ENCODE assay signal across 13 mouse cellular contexts in the genomic region with DNA sequence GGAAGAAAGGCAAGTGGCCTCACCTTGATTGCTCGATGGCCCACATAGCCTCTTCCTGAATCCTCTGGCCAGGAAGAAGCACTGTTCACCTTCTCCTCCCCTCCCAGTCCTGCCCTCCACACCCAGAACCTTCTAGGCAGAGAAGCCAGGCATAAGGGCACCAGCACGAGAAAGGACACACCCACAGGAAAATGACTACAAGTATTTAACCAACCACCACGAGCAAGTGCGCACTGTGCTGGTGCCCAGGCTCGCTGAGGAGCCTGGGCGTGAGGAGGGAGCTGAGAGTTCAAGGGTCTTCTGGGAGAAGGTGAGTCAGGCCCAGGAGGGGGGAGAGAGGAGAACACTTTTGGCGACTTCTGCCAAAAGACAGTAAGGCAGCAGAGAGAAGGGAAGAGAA.
DNase-seq lines count a peak whose midpoint lies in the region; ATAC-seq and TF ChIP-seq lines count a peak whose summit lies in the region.
"Had no signal": no experiment of that assay in that cellular context is flagged by ENCODE, and none has a peak within 500 bp of the region (broad histone marks: within the 10 kb centered on the region; RNA-seq: fewer than 3 reads in every experiment).

No protein-coding gene starts in this region.

- 72% methylated on average over 7 of the region's 7 CpGs for WGBS in kidney, embryonic 14.5 days
- 62% methylated on average over 7 of the region's 7 CpGs for WGBS in limb, embryonic 15.5 days
- 43% methylated on average over 7 of the region's 7 CpGs for WGBS in stomach, postnatal 0 days

- TF ChIP-seq CTCF in stomach, postnatal 0 days (IDR thresholded peaks at IDR 0.05; ENCODE audit: low read depth) = no peak

- no peak overlapping the region for H3K9ac ChIP-seq in kidney, embryonic 14.5 days (ENCODE audit: low read depth, low read length)
- no peak overlapping the region for H3K9ac ChIP-seq in limb, embryonic 15.5 days
- H3K9ac ChIP-seq in stomach, postnatal 0 days (ENCODE audit: low read length) = no peak overlapping the region
- H3K9ac ChIP-seq: forebrain, postnatal 0 days; midbrain, embryonic 13.5 days; neural tube, embryonic 15.5 days had no signal

- peaks cover 29% of the 10 kb centered on the region for H3K4me1 ChIP-seq in kidney, embryonic 14.5 days (ENCODE audit: control insufficient read depth, insufficient read depth, low read length)
- H3K4me1 ChIP-seq in limb, embryonic 15.5 days = peaks cover 46% of the 10 kb centered on the region
- H3K4me1 ChIP-seq in stomach, postnatal 0 days (replicated peaks; ENCODE audit: control insufficient read depth, insufficient read depth) = peaks cover 5% of the 10 kb centered on the region

- DNase-seq in kidney, postnatal 10 days = no peak
- DNase-seq in stomach, postnatal 0 days (ENCODE audit: low spot score) = peak; percentile 43
- DNase-seq in frontal cortex, postnatal 10 days (ENCODE audit: low spot score in 2 of 2) = no peak
- DNase-seq in thymus, postnatal 36 days = no peak
- DNase-seq: forebrain, postnatal 0 days; liver; spleen, adult 18-20 months had no signal

- H3K27me3 ChIP-seq in kidney, embryonic 14.5 days (ENCODE audit: control insufficient read depth, insufficient read depth, low read length) = no peaks in the 10 kb centered on the region
- H3K27me3 ChIP-seq in limb, embryonic 15.5 days = peaks cover 4% of the 10 kb centered on the region; the same call in 1 of the 2 replicates
- H3K27me3 ChIP-seq in stomach, postnatal 0 days (ENCODE audit: control insufficient read depth, insufficient read depth, low read length) = no peaks in the 10 kb centered on the region
- H3K27me3 ChIP-seq: midbrain, embryonic 13.5 days; neural tube, embryonic 15.5 days had no signal

- no peaks in the 10 kb centered on the region for H3K9me3 ChIP-seq in kidney, embryonic 14.5 days (ENCODE audit: control insufficient read depth, low read length)
- no peaks in the 10 kb centered on the region for H3K9me3 ChIP-seq in limb, embryonic 15.5 days
- no peaks in the 10 kb centered on the region for H3K9me3 ChIP-seq in stomach, postnatal 0 days (ENCODE audit: control insufficient read depth, low read length)
- H3K9me3 ChIP-seq: G1E; midbrain, embryonic 13.5 days; neural tube, embryonic 15.5 days had no signal

- ATAC-seq in kidney, embryonic 14.5 days (ENCODE audit: low FRiP score, low TSS enrichment) = no peak
- peak; percentile 63 to 76 for ATAC-seq in hematopoietic stem cell, adult 5-6 weeks (replicated peaks in 1 of 2; ENCODE audit: insufficient read depth in 1 of 2, low FRiP score in 2 of 2, low TSS enrichment in 1 of 2, low read depth in 1 of 2, poor library complexity in 2 of 2, severe bottlenecking in 2 of 2)
- ATAC-seq in limb, embryonic 15.5 days (ENCODE audit: insufficient number of reproducible peaks, low FRiP score, low TSS enrichment, low read depth) = no peak
- ATAC-seq in stomach, postnatal 0 days (ENCODE audit: low FRiP score, low TSS enrichment) = peak; percentile 79
- ATAC-seq: forebrain, postnatal 0 days; midbrain, embryonic 13.5 days had no signal

- H3K4me3 ChIP-seq in kidney, embryonic 14.5 days (ENCODE audit: low read length) = no peak overlapping the region
- H3K4me3 ChIP-seq in limb, embryonic 15.5 days = no peak overlapping the region
- H3K4me3 ChIP-seq in stomach, postnatal 0 days (ENCODE audit: low read depth, low read length) = no peak overlapping the region
- H3K4me3 ChIP-seq: midbrain, embryonic 13.5 days; neural tube, embryonic 15.5 days had no signal

- no peak overlapping the region for H3K4me2 ChIP-seq in kidney, embryonic 14.5 days (replicated peaks; ENCODE audit: low read depth, low read length)
- H3K4me2 ChIP-seq in limb, embryonic 15.5 days = no peak overlapping the region
- no peak overlapping the region for H3K4me2 ChIP-seq in stomach, postnatal 0 days (replicated peaks; ENCODE audit: low read depth)
- H3K4me2 ChIP-seq: midbrain, embryonic 13.5 days; neural tube, embryonic 15.5 days had no signal

- TF ChIP-seq EP300 in stomach, postnatal 0 days (optimal IDR thresholded peaks at IDR 0.05) = no peak

- no peaks in the 10 kb centered on the region for H3K36me3 ChIP-seq in kidney, embryonic 14.5 days (ENCODE audit: control insufficient read depth, insufficient read depth, low read length)
- no peaks in the 10 kb centered on the region for H3K36me3 ChIP-seq in limb, embryonic 15.5 days
- H3K36me3 ChIP-seq in stomach, postnatal 0 days (ENCODE audit: control insufficient read depth, insufficient read depth, low read length) = no peaks in the 10 kb centered on the region
- H3K36me3 ChIP-seq: G1E; midbrain, embryonic 13.5 days; neural tube, embryonic 15.5 days had no signal

- H3K27ac ChIP-seq in kidney, embryonic 14.5 days (ENCODE audit: low read depth, low read length) = peak overlapping the region; percentile 24
- H3K27ac ChIP-seq in limb, embryonic 15.5 days = peak overlapping the region; percentile 43; the same call in 1 of the 2 replicates
- H3K27ac ChIP-seq in stomach, postnatal 0 days (replicated peaks) = 0 out of 2 replicates have a peak overlapping the region, but pooled peaks have one; percentile 25
- H3K27ac ChIP-seq: midbrain, embryonic 13.5 days; neural tube, embryonic 15.5 days had no signal

Comparison
In these comparisons a context has a peak if more than half of its experiments do, and no peak if none do; other contexts are left out.
1. ATAC-seq: peak in hematopoietic stem cell, adult 5-6 weeks (2 of 2) and stomach, postnatal 0 days (single experiment); none in kidney, embryonic 14.5 days (single experiment) and limb, embryonic 15.5 days (single experiment).
2. Peak in every context shown above with its lines, with median percentiles within 50 percentile points of each other: H3K27ac ChIP-seq.